Mouse (Mus musculus) G1E (cell line): ENCODE results near the gene Fhl3. TPM values are rescaled to one million over a fixed set of nuclear protein-coding genes. Genes with fewer than 3 reads are reported as not detected.

ENCODE experiments used
- ATAC-seq: 2 replicates; pipeline ENCODE4 v1.8.0; 2016; ENCODE audit warnings: mild to moderate bottlenecking; ENCODE audit not compliant: insufficient number of reproducible peaks, poor library complexity, low FRiP score, severe bottlenecking; ENCODE audit errors: extremely low read depth
- DNase-seq: peaks from one replicate; pipeline ENCODE4 v3.0.0; 2012; ENCODE audit warnings: low spot score
- H3K27me3 ChIP-seq: 2 replicates; pipeline ENCODE4 v1.6.1; 2012; ENCODE audit warnings: mild to moderate bottlenecking, low read length, inconsistent platforms; ENCODE audit not compliant: insufficient read depth
- H3K36me3 ChIP-seq: replicated peaks from 2 replicates; pipeline ENCODE3; 2012; ENCODE audit warnings: mild to moderate bottlenecking, inconsistent platforms
- H3K4me1 ChIP-seq: 2 replicates; pipeline ENCODE4 v1.6.1; 2012; ENCODE audit warnings: low read depth, low read length, inconsistent platforms, mixed read lengths; ENCODE audit not compliant: insufficient read depth
- H3K4me3 ChIP-seq: 2 replicates; pipeline ENCODE4 v1.5.1; 2012; ENCODE audit warnings: low read depth, mild to moderate bottlenecking, inconsistent platforms, low read length, moderate library complexity, mixed read lengths
- H3K9me3 ChIP-seq: replicated peaks from 2 replicates; pipeline ENCODE4 v1.6.1; 2012; ENCODE audit warnings: inconsistent platforms
- CTCF ChIP-seq: IDR thresholded peaks from 2 replicates; pipeline ENCODE4 v1.5.1; 2012; ENCODE audit warnings: low read depth, low read length, inconsistent platforms, mixed read lengths
- GATA1 ChIP-seq: IDR thresholded peaks from 2 replicates; pipeline ENCODE4 v1.6.1; 2012; ENCODE audit warnings: borderline replicate concordance, low read length, inconsistent platforms, mixed read lengths
- GATA2 ChIP-seq: IDR thresholded peaks from 2 replicates; pipeline ENCODE4 v1.6.1; 2012; ENCODE audit warnings: low read depth, low read length, inconsistent platforms, borderline replicate concordance
- POLR2AphosphoS5 ChIP-seq: IDR thresholded peaks from 2 replicates; pipeline ENCODE4 v1.6.1; 2012; ENCODE audit warnings: low read depth, low read length, inconsistent platforms; ENCODE audit not compliant: insufficient replicate concordance
- TAL1 ChIP-seq: conservative IDR thresholded peaks from 2 replicates; pipeline ENCODE4 v1.6.1; 2012; ENCODE audit warnings: low read depth, low read length, inconsistent platforms, mixed read lengths
- polyA plus RNA-seq: library from polyadenylated mRNA; stranded (reverse); fragments of >175 nt; gene quantifications from 2 replicates; pipeline ENCODE4 v1.2.3, GENCODE M21; 2012
- total RNA-seq, 2 experiments: library from RNA; stranded (forward) in 1 of 2; stranded (reverse) in 1 of 2; fragments of 200-1000 nt in 1 of 2; fragments of >200 nt in 1 of 2; fragmentation: Nextera tagmentation in 1 of 2; gene quantifications; 2 replicates each; pipeline ENCODE4 v1.2.3; 2014 to 2017

Gene Fhl3
- total and polyA plus RNA-seq, 3 experiments = 15.2 to 27.6 (median 22.9) TPM

- Histone ChIP-seq H3K27me3 (peaks cover 13% of the 10 kb centered on the region; the same call in 1 of the 2 replicates), H3K9me3 (peaks cover 35% of the 10 kb centered on the region), H3K4me1 (no peaks in the 10 kb centered on the region), H3K36me3 (no peaks in the 10 kb centered on the region), H3K4me3 (no peak overlapping the region; the same call in 1 of the 2 replicates)
- TF ChIP-seq CTCF (no peak), GATA2 (no peak), POLR2AphosphoS5 (no peak), GATA1 (no peak), TAL1 (no peak)
- DNase-seq (no peak), ATAC-seq (no peak)
These were observed 41.0 kb upstream of the Fhl3 start for GRCm38 (mm10) chr4:124659251-124660217.

- peaks cover 16% of the 10 kb centered on the region; the same call in 1 of the 2 replicates for H3K27me3 ChIP-seq
- TF ChIP-seq TAL1 (no peak), CTCF (no peak), POLR2AphosphoS5 (no peak), GATA2 (no peak), GATA1 (no peak)
- no peaks in the 10 kb centered on the region for H3K36me3 ChIP-seq
- H3K4me1 ChIP-seq = no peaks in the 10 kb centered on the region
- ATAC-seq (no peak), DNase-seq (no peak)
- peaks cover 35% of the 10 kb centered on the region for H3K9me3 ChIP-seq
- no peak overlapping the region for H3K4me3 ChIP-seq
These were observed 39.9 kb upstream of the Fhl3 start for GRCm38 (mm10) chr4:124660603-124661002.

GRCm38 (mm10) chr4:124663034-124663433 lies 37.5 kb upstream of the Fhl3 start:
- TF ChIP-seq GATA2 = no peak
- no peak for TF ChIP-seq GATA1
- no peak for TF ChIP-seq POLR2AphosphoS5
- no peak for TF ChIP-seq TAL1
- TF ChIP-seq CTCF = no peak
- H3K9me3 ChIP-seq = peaks cover 17% of the 10 kb centered on the region
- no peak for DNase-seq
- no peak overlapping the region for H3K4me3 ChIP-seq
- H3K27me3 ChIP-seq = peaks cover 9% of the 10 kb centered on the region; the same call in 1 of the 2 replicates
- H3K36me3 ChIP-seq = no peaks in the 10 kb centered on the region
- ATAC-seq = no peak
- no peaks in the 10 kb centered on the region for H3K4me1 ChIP-seq

GRCm38 (mm10) chr4:124664185-124664584 lies 36.3 kb upstream of the Fhl3 start:
- ATAC-seq = no peak
- Histone ChIP-seq H3K27me3 (peaks cover 7% of the 10 kb centered on the region; the same call in 1 of the 2 replicates), H3K36me3 (no peaks in the 10 kb centered on the region), H3K4me3 (no peak overlapping the region), H3K9me3 (peaks cover 6% of the 10 kb centered on the region), H3K4me1 (no peaks in the 10 kb centered on the region)
- TF ChIP-seq CTCF (no peak), TAL1 (no peak), POLR2AphosphoS5 (no peak), GATA2 (no peak), GATA1 (no peak)
- no peak for DNase-seq

- no peak for TF ChIP-seq GATA2
- no peak for TF ChIP-seq POLR2AphosphoS5
- no peak for TF ChIP-seq TAL1
- TF ChIP-seq CTCF = no peak
- peaks cover 3% of the 10 kb centered on the region; the same call in 1 of the 2 replicates for H3K9me3 ChIP-seq
- no peaks in the 10 kb centered on the region for H3K4me1 ChIP-seq
- H3K4me3 ChIP-seq = no peak overlapping the region
- DNase-seq (no peak), ATAC-seq (no peak)
- H3K27me3 ChIP-seq = peaks cover 7% of the 10 kb centered on the region; the same call in 1 of the 2 replicates
- no peaks in the 10 kb centered on the region for H3K36me3 ChIP-seq
These were observed 35.9 kb upstream of the Fhl3 start for GRCm38 (mm10) chr4:124664604-124665003.

GRCm38 (mm10) chr4:124667476-124668033 lies 32.9 kb upstream of the Fhl3 start:
- Histone ChIP-seq H3K4me3 (no peak overlapping the region), H3K9me3 (no peaks in the 10 kb centered on the region), H3K36me3 (no peaks in the 10 kb centered on the region), H3K4me1 (no peaks in the 10 kb centered on the region), H3K27me3 (peaks cover 16% of the 10 kb centered on the region; the same call in 1 of the 2 replicates)
- no peak for TF ChIP-seq GATA1
- no peak for TF ChIP-seq GATA2
- TF ChIP-seq POLR2AphosphoS5 = no peak
- no peak for TF ChIP-seq CTCF
- no peak for TF ChIP-seq TAL1
- DNase-seq (no peak), ATAC-seq (no peak)
